In genomic region chr7:100234264-100234885, GRCm38 (mm10) we compare ENCODE assay signal across 9 mouse cellular contexts. TPM values are rescaled to one million over a fixed set of nuclear protein-coding genes. Genes with fewer than 3 reads are reported as not detected.
DNase-seq lines count a peak whose midpoint lies in the region; ATAC-seq lines count a peak whose summit lies in the region.
"Had no signal": no experiment of that assay in that cellular context is flagged by ENCODE, and none has a peak within 500 bp of the region (broad histone marks: within the 10 kb centered on the region; RNA-seq: fewer than 3 reads in every experiment).

No protein-coding gene starts in this region.

- H3K4me1 ChIP-seq in heart, embryonic 10.5 days: 0 out of 2 replicates have a peak, but pooled peaks cover 4% of the 10 kb centered on the region

- H3K4me3 ChIP-seq in heart, embryonic 10.5 days: no peak overlapping the region

- peak; percentile 59 for DNase-seq in heart, adult 8-10 months (ENCODE audit: low spot score)
- DNase-seq in heart, embryonic 10.5 days (ENCODE audit: low spot score): no peak
- DNase-seq in A20 (ENCODE audit: low read depth, low spot score): peak; percentile 55
- peak; percentile 48 for DNase-seq in T-cell, adult 2 months (ENCODE audit: low spot score)
- peak; percentile 69 for DNase-seq in embryo, embryonic 10.5 days (ENCODE audit: low spot score)
- peak; percentile 52 to 76 for DNase-seq in kidney, postnatal 36 days
- DNase-seq in frontal cortex, postnatal 36 days (ENCODE audit: low spot score in 2 of 2): no peak

- 59% methylated on average over 7 of the region's 7 CpGs for whole genome bisulfite sequencing in heart, embryonic 10.5 days

- no peaks in the 10 kb centered on the region for H3K27me3 ChIP-seq in heart, embryonic 10.5 days (ENCODE audit: insufficient read depth, poor library complexity, severe bottlenecking)

- no peaks in the 10 kb centered on the region for H3K36me3 ChIP-seq in heart, embryonic 10.5 days

- no peaks in the 10 kb centered on the region for H3K9me3 ChIP-seq in heart, embryonic 10.5 days

- no peak overlapping the region for H3K27ac ChIP-seq in heart, embryonic 10.5 days

- ATAC-seq in megakaryocyte-erythroid progenitor cell, adult 5-6 weeks (replicated peaks; ENCODE audit: low FRiP score, low TSS enrichment, poor library complexity, severe bottlenecking): peak; percentile 79

RNA-seq across cellular contexts. Expression of gene Pgm2l1, which starts 7.2 kb away (rescaled TPM):
- 1 to 10 TPM; 5.5 to 7.9 (median 7.2) TPM for total RNA-seq in heart, adult 8-10 months (2022)
- 0.94 and 1.4 TPM in 2 replicates for polyA plus RNA-seq in heart, embryonic 10.5 days (2016; fragmentation: Nextera tagmentation; extraction: Ambion mirVana)
- total RNA-seq in megakaryocyte-erythroid progenitor cell, adult 5-6 weeks (2014; fragmentation: Nextera tagmentation): 11.6 and 21.7 TPM in 2 replicates
- 13.7 and 18.0 TPM in 2 replicates for total RNA-seq in megakaryocyte-erythroid progenitor cell, adult 5-6 weeks (2017)

RNA-seq across cellular contexts. Expression of gene P4ha3, which starts 50.9 kb away (rescaled TPM):
- total RNA-seq in heart, adult 8-10 months (2022): under 1 TPM in 3 of 4 experiments, not detected in 1; 0.12 to 0.29 (median 0.16) TPM
- 6.5 and 7.4 TPM in 2 replicates for polyA plus RNA-seq in heart, embryonic 10.5 days (2016; fragmentation: Nextera tagmentation; extraction: Ambion mirVana)
- total RNA-seq in megakaryocyte-erythroid progenitor cell, adult 5-6 weeks (2014; fragmentation: Nextera tagmentation): not detected in 2 replicates
- 0.38 TPM in 1 of 2 replicates, not detected in the other for total RNA-seq in megakaryocyte-erythroid progenitor cell, adult 5-6 weeks (2017)

RNA-seq across cellular contexts. Expression of gene Kcne3, which starts 58.1 kb away (rescaled TPM):
- total RNA-seq in heart, adult 8-10 months (2022): 1 to 10 TPM in 1 of 4 experiments, under 1 TPM in 3; 0.28 to 1.5 (median 0.66) TPM
- 4.2 and 5.9 TPM in 2 replicates for polyA plus RNA-seq in heart, embryonic 10.5 days (2016; fragmentation: Nextera tagmentation; extraction: Ambion mirVana)
- total RNA-seq in megakaryocyte-erythroid progenitor cell, adult 5-6 weeks (2014; fragmentation: Nextera tagmentation): 4.1 TPM in 1 of 2 replicates, not detected in the other
- 0.38 TPM in 1 of 2 replicates, not detected in the other for total RNA-seq in megakaryocyte-erythroid progenitor cell, adult 5-6 weeks (2017)
- total RNA-seq: layer of hippocampus, postnatal 14 days had no signal

Comparison
In these comparisons a context has a peak if more than half of its experiments do, and no peak if none do; other contexts are left out.
1. DNase-seq: peak in heart, adult 8-10 months (single experiment), A20 (single experiment), T-cell, adult 2 months (single experiment), embryo, embryonic 10.5 days (single experiment) and kidney, postnatal 36 days (2 of 2); none in heart, embryonic 10.5 days (single experiment) and frontal cortex, postnatal 36 days (0 of 2).